Mouse (Mus musculus) ES-E14 (cell line): ENCODE measurements around the gene Tbc1d8. TPM values are rescaled to one million over a fixed set of nuclear protein-coding genes. Genes with fewer than 3 reads are reported as not detected.

ENCODE experiments used
- DNase-seq: peaks from one replicate; pipeline ENCODE4 v3.0.0-alpha.2; 2013; ENCODE audit warnings: low read depth, low spot score
- H3K27ac ChIP-seq: 2 replicates; pipeline ENCODE4 v1.5.1; 2012; ENCODE audit warnings: low read depth, mild to moderate bottlenecking, low read length, moderate library complexity, mixed read lengths; ENCODE audit not compliant: poor library complexity, insufficient read depth, severe bottlenecking
- H3K36me3 ChIP-seq: 2 replicates; pipeline ENCODE4 v1.6.1; 2012; ENCODE audit warnings: mild to moderate bottlenecking, low read length, moderate library complexity, mixed read lengths; ENCODE audit not compliant: control insufficient read depth, poor library complexity, insufficient read depth, severe bottlenecking
- H3K4me1 ChIP-seq, 2 experiments: fragments of 150-350 bp in 1 of 2; sonication (generic) in 1 of 2; 2 replicates each; pipeline ENCODE4 v1.6.1; 2012; ENCODE audit warnings: low read length in 2 of 2, mild to moderate bottlenecking in 1 of 2, mixed read lengths in 1 of 2; ENCODE audit not compliant: control insufficient read depth in 2 of 2, insufficient read depth in 2 of 2, poor library complexity in 1 of 2
- H3K4me3 ChIP-seq, 2 experiments: fragments of 150-350 bp in 1 of 2; sonication (generic) in 1 of 2; 2 replicates each; pipeline ENCODE4 v1.5.1; 2012; ENCODE audit warnings: low read length in 2 of 2, low read depth in 1 of 2, mild to moderate bottlenecking in 1 of 2, mixed read lengths in 1 of 2; ENCODE audit not compliant: insufficient read depth in 1 of 2, poor library complexity in 1 of 2, severe bottlenecking in 1 of 2
- H3K9ac ChIP-seq: 2 replicates; pipeline ENCODE4 v1.6.1; 2012; ENCODE audit warnings: low read depth, mild to moderate bottlenecking, low read length, mixed read lengths; ENCODE audit not compliant: poor library complexity, insufficient read depth, severe bottlenecking
- H3K9me3 ChIP-seq: fragments of 150-350 bp; sonication (generic); 2 replicates; pipeline ENCODE4 v1.6.1; 2012; ENCODE audit warnings: low read depth, mild to moderate bottlenecking, low read length; ENCODE audit not compliant: control insufficient read depth, insufficient read depth
- CHD2 ChIP-seq: IDR thresholded peaks from 2 replicates; pipeline ENCODE4 v1.6.1; 2014; ENCODE audit warnings: mild to moderate bottlenecking, low read depth, low read length, inconsistent platforms
- HCFC1 ChIP-seq: IDR thresholded peaks from 2 replicates; pipeline ENCODE4 v1.6.1; 2012; ENCODE audit warnings: low read length, inconsistent platforms, borderline replicate concordance; ENCODE audit not compliant: insufficient read depth
- MAFK ChIP-seq: IDR thresholded peaks from 2 replicates; pipeline ENCODE4 v1.6.1; 2014; ENCODE audit warnings: mild to moderate bottlenecking, low read depth, low read length, inconsistent platforms; ENCODE audit not compliant: insufficient read depth
- ZC3H11A ChIP-seq: IDR thresholded peaks from 2 replicates; pipeline ENCODE4 v1.6.1; 2012; ENCODE audit warnings: low read depth, mild to moderate bottlenecking, inconsistent platforms, low read length, borderline replicate concordance
- ZNF384 ChIP-seq: IDR thresholded peaks from 2 replicates; pipeline ENCODE4 v1.6.1; 2012; ENCODE audit warnings: low read depth, low read length, inconsistent platforms
- in situ Hi-C, 2 experiments: fragments of 600-800 bp; cut with MboI; formaldehyde crosslinking; loops; one replicate each; pipeline ENCODE4 v1.15.1; 2025; ENCODE audit warnings: low sequenced_read_pairs in 2 of 2, inconsistent platforms in 1 of 2; ENCODE audit not compliant: unreplicated experiment in 2 of 2
- total RNA-seq: library from RNA; depleted of rRNA; stranded (reverse); fragments of 300-350 nt; gene quantifications from 2 replicates; pipeline ENCODE4 v1.2.3, GENCODE M21; 2012

Gene Tbc1d8
- total RNA-seq, 1 experiment: 6.1 TPM

GRCm38 (mm10) chr1:39388163-39388562 lies 90.4 kb downstream of the Tbc1d8 start:
- Histone ChIP-seq H3K4me3 (no peak overlapping the region), H3K9me3 (no peaks in the 10 kb centered on the region), H3K27ac (no peak overlapping the region), H3K4me1 (no peaks in the 10 kb centered on the region), H3K36me3 (no peaks in the 10 kb centered on the region; the same call in 1 of the 2 replicates), H3K9ac (no peak overlapping the region)
- TF ChIP-seq ZC3H11A (no peak), HCFC1 (no peak), CHD2 (no peak), ZNF384 (no peak), MAFK (no peak)
- in situ Hi-C loops: loop anchor here in 1 of 2 experiments (25.0 kb wide), 1 partner anchor 124 kb away; no protein-coding TSS in a partner anchor
- DNase-seq: no peak

DNA sequence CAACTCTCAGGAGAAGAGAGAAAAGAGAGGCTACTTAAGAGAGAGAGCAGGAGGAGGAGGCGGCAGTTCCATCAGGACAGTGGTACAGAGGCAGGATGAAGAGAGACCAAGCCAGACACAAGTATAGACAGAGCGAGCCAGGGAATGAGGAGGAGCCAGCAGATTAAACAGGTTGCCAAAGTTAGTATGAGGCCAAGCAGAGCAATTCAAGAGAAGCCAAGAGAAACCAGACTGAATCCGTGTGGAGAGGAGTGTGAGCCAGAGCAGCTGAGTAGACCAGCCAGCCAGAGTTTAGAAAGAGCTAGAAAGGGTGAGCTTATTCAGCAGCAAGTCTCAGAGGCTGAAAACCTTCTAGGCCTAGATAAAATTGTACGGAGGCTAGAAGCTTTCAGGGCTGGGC lies 91.1 kb downstream of the Tbc1d8 start:
- no peaks in the 10 kb centered on the region for H3K4me1 ChIP-seq
- in situ Hi-C loops: loop anchor here in 1 of 2 experiments (25.0 kb wide), 1 partner anchor 125 kb away; no protein-coding TSS in a partner anchor
- no peak overlapping the region for H3K9ac ChIP-seq
- no peak overlapping the region for H3K27ac ChIP-seq
- H3K36me3 ChIP-seq: no peaks in the 10 kb centered on the region; the same call in 1 of the 2 replicates
- H3K9me3 ChIP-seq: no peaks in the 10 kb centered on the region
- H3K4me3 ChIP-seq: no peak overlapping the region
- no peak for TF ChIP-seq ZC3H11A
- no peak for TF ChIP-seq ZNF384
- no peak for TF ChIP-seq CHD2
- no peak for TF ChIP-seq MAFK
- TF ChIP-seq HCFC1: no peak
- DNase-seq: no peak

- no peaks in the 10 kb centered on the region; the same call in 1 of the 2 replicates for H3K36me3 ChIP-seq
- no peak for DNase-seq
- no peaks in the 10 kb centered on the region for H3K9me3 ChIP-seq
- no peak overlapping the region for H3K9ac ChIP-seq
- H3K4me1 ChIP-seq: no peaks in the 10 kb centered on the region
- H3K27ac ChIP-seq: no peak overlapping the region
- in situ Hi-C loops: loop anchor here in 1 of 2 experiments (25.0 kb wide), 1 partner anchor 126 kb away; no protein-coding TSS in a partner anchor
- H3K4me3 ChIP-seq: no peak overlapping the region
- TF ChIP-seq ZNF384: no peak
- no peak for TF ChIP-seq MAFK
- TF ChIP-seq CHD2: no peak
- no peak for TF ChIP-seq HCFC1
- no peak for TF ChIP-seq ZC3H11A
Measured at GRCm38 (mm10) chr1:39386456-39386855, 92.1 kb downstream of the Tbc1d8 start.

GRCm38 (mm10) chr1:39384914-39385313 lies 93.6 kb downstream of the Tbc1d8 start:
- DNase-seq: no peak
- TF ChIP-seq CHD2 (no peak), HCFC1 (no peak), ZC3H11A (no peak), MAFK (no peak), ZNF384 (no peak)
- in situ Hi-C loops: loop anchor here in 1 of 2 experiments (25.0 kb wide), 1 partner anchor 127 kb away; no protein-coding TSS in a partner anchor
- Histone ChIP-seq H3K9ac (no peak overlapping the region), H3K27ac (no peak overlapping the region), H3K4me1 (no peaks in the 10 kb centered on the region), H3K9me3 (no peaks in the 10 kb centered on the region), H3K36me3 (no peaks in the 10 kb centered on the region; the same call in 1 of the 2 replicates), H3K4me3 (no peak overlapping the region)
